Mouse (Mus musculus): Measurements from ENCODE around the gene Fstl1.

GRCm38 (mm10) chr16:37787558-37788194 is 11.0 kb downstream of the Fstl1 start:
- no peak for TF ChIP-seq CTCF (IDR thresholded peaks at IDR 0.05; ENCODE audit: control insufficient read depth, insufficient read depth, low read length)
- no peak for TF ChIP-seq POLR2A (IDR thresholded peaks at IDR 0.05; ENCODE audit: borderline replicate concordance, control insufficient read depth, low read depth, low read length)
